Mouse (Mus musculus) heart, adult 2 months (tissue): ENCODE results near the gene Them7.

ENCODE experiments used
- CTCF ChIP-seq: fragments of 200-600 bp; IDR thresholded peaks from 2 replicates; pipeline ENCODE4 v1.8.1; 2022; ENCODE audit warnings: antibody characterized with exemption, mild to moderate bottlenecking, moderate library complexity
- EP300 ChIP-seq: fragments of 200-500 bp; IDR thresholded peaks from 2 replicates; pipeline ENCODE4 v1.6.1; 2011; ENCODE audit warnings: low read depth, low read length, control low read depth; ENCODE audit not compliant: insufficient read depth
- POLR2A ChIP-seq: fragments of 200-500 bp; IDR thresholded peaks from 2 replicates; pipeline ENCODE4 v1.6.1; 2011; ENCODE audit warnings: mild to moderate bottlenecking, low read depth, low read length, control low read depth; ENCODE audit not compliant: insufficient read depth

DNA sequence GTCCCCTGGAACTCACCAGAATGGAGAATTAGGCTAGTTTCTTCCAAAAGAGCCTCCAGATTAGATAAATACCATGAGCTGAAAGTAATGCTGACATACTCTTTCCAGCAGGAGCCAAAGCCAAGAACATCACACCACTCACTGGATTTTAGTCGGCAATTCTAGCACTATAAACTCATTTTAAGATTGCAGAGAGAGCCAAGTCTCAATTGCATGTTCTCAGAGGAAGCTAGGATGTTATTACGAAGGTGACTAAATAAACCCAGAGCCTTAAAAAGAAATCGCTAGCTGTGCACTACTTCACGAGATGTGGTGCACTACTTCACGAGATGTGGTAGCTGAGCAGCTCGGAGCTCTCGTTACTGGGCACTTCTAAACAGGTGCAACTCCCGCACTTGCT is 158.9 kb downstream of the Them7 start:
- TF ChIP-seq CTCF, result no peak
- no peak for TF ChIP-seq POLR2A
- TF ChIP-seq EP300, result no peak
